Mouse (Mus musculus): ENCODE data around the gene Arfrp1. TPM values are rescaled to one million over a fixed set of nuclear protein-coding genes. Genes with fewer than 3 reads are reported as not detected.

The Arfrp1 gene
- total and polyA plus RNA-seq, 2 experiments from 2014 or later, result 24.0 to 73.0 TPM

- DNase-seq (no peak), ATAC-seq (no peak)
- Histone ChIP-seq H3K4me1 (ENCODE audit: insufficient read depth) (no peaks in the 10 kb centered on the region), H3K27ac (ENCODE audit: low read depth, low read length) (no peak overlapping the region), H3K4me2 (ENCODE audit: low read depth) (no peak overlapping the region), H3K4me3 (ENCODE audit: low read depth, low read length) (no peak overlapping the region), H3K27me3 (ENCODE audit: insufficient read depth, low read length) (no peaks in the 10 kb centered on the region), H3K9ac (no peak overlapping the region), H3K9me3 (ENCODE audit: low read length) (no peaks in the 10 kb centered on the region), H3K36me3 (ENCODE audit: insufficient read depth) (no peaks in the 10 kb centered on the region)
- WGBS, result 50% methylated on average over 5 of the region's 5 CpGs
- TF ChIP-seq CTCF (IDR thresholded peaks at IDR 0.05; ENCODE audit: low read depth), result no peak
Measured at GRCm38 (mm10) chr2:181397207-181397761, 32.1 kb upstream of the Arfrp1 start.

DNA sequence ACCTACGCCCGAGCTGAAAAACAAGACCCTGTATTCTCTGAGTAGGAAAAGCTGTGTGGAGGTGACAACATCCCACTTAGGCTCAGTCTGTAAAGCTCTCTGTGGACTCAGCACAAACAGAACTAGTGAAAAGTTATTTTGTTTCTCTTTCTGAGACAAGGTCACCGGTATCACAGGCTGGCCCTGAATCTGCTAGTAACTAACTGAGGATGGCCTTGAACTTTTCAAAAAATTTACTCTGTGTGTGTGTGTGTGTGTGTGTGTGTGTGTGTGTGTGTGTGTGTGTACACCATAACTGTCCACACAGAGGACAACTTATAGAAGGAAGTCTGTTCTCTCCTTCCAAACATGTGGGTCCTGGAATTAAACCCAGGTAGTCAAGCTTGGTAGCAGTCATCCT lies 28.9 kb upstream of the Arfrp1 start:
- H3K27ac ChIP-seq (ENCODE audit: low read depth, low read length), result no peak overlapping the region
- no peak overlapping the region for H3K4me3 ChIP-seq (ENCODE audit: low read depth, low read length)
- no peak for TF ChIP-seq CTCF (IDR thresholded peaks at IDR 0.05; ENCODE audit: low read depth)
- H3K9ac ChIP-seq, result no peak overlapping the region
- H3K36me3 ChIP-seq (ENCODE audit: insufficient read depth), result 0 out of 2 replicates have a peak, but pooled peaks cover 13% of the 10 kb centered on the region
- no peak overlapping the region for H3K4me2 ChIP-seq (ENCODE audit: low read depth)
- WGBS, result 95% methylated on average over 3 of the region's 3 CpGs
- DNase-seq (no peak), ATAC-seq (no peak)
- H3K27me3 ChIP-seq (ENCODE audit: insufficient read depth, low read length), result no peaks in the 10 kb centered on the region
- no peaks in the 10 kb centered on the region for H3K9me3 ChIP-seq (ENCODE audit: low read length)
- no peaks in the 10 kb centered on the region for H3K4me1 ChIP-seq (ENCODE audit: insufficient read depth)

GRCm38 (mm10) chr2:181392600-181393213 lies 27.5 kb upstream of the Arfrp1 start:
- Histone ChIP-seq H3K4me3 (ENCODE audit: low read depth, low read length) (no peak overlapping the region), H3K27me3 (ENCODE audit: insufficient read depth, low read length) (no peaks in the 10 kb centered on the region), H3K36me3 (ENCODE audit: insufficient read depth) (0 out of 2 replicates have a peak, but pooled peaks cover 13% of the 10 kb centered on the region), H3K4me1 (ENCODE audit: insufficient read depth) (no peaks in the 10 kb centered on the region), H3K27ac (ENCODE audit: low read depth, low read length) (no peak overlapping the region), H3K9ac (no peak overlapping the region), H3K4me2 (ENCODE audit: low read depth) (no peak overlapping the region), H3K9me3 (ENCODE audit: low read length) (no peaks in the 10 kb centered on the region)
- TF ChIP-seq CTCF (IDR thresholded peaks at IDR 0.05; ENCODE audit: low read depth), result peak; percentile 93
- ATAC-seq (peak; percentile 93), DNase-seq (peak; percentile 91)
- WGBS, result 31% methylated on average over 4 of the region's 4 CpGs

- Histone ChIP-seq H3K36me3 (ENCODE audit: insufficient read depth) (0 out of 2 replicates have a peak, but pooled peaks cover 19% of the 10 kb centered on the region), H3K9ac (no peak overlapping the region), H3K27me3 (ENCODE audit: insufficient read depth, low read length) (no peaks in the 10 kb centered on the region), H3K9me3 (ENCODE audit: low read length) (no peaks in the 10 kb centered on the region), H3K27ac (ENCODE audit: low read depth, low read length) (no peak overlapping the region), H3K4me1 (ENCODE audit: insufficient read depth) (no peaks in the 10 kb centered on the region), H3K4me2 (ENCODE audit: low read depth) (no peak overlapping the region), H3K4me3 (ENCODE audit: low read depth, low read length) (no peak overlapping the region)
- 76% methylated on average over 2 of the region's 2 CpGs for WGBS
- DNase-seq (no peak), ATAC-seq (no peak)
- no peak for TF ChIP-seq CTCF (IDR thresholded peaks at IDR 0.05; ENCODE audit: low read depth)
Measured at GRCm38 (mm10) chr2:181391541-181391940, 26.3 kb upstream of the Arfrp1 start.

GRCm38 (mm10) chr2:181391022-181391421 lies 25.8 kb upstream of the Arfrp1 start:
- no peak overlapping the region for H3K4me2 ChIP-seq (ENCODE audit: low read depth)
- H3K36me3 ChIP-seq (ENCODE audit: insufficient read depth), result 0 out of 2 replicates have a peak, but pooled peaks cover 19% of the 10 kb centered on the region
- no peaks in the 10 kb centered on the region for H3K4me1 ChIP-seq (ENCODE audit: insufficient read depth)
- no peak for DNase-seq
- H3K4me3 ChIP-seq (ENCODE audit: low read depth, low read length), result no peak overlapping the region
- no peak for TF ChIP-seq CTCF (IDR thresholded peaks at IDR 0.05; ENCODE audit: low read depth)
- H3K27me3 ChIP-seq (ENCODE audit: insufficient read depth, low read length), result no peaks in the 10 kb centered on the region
- 88% methylated on average over 15 of the region's 15 CpGs for WGBS
- no peak overlapping the region for H3K9ac ChIP-seq
- no peak for ATAC-seq
- H3K9me3 ChIP-seq (ENCODE audit: low read length), result no peaks in the 10 kb centered on the region
- no peak overlapping the region for H3K27ac ChIP-seq (ENCODE audit: low read depth, low read length)

DNA sequence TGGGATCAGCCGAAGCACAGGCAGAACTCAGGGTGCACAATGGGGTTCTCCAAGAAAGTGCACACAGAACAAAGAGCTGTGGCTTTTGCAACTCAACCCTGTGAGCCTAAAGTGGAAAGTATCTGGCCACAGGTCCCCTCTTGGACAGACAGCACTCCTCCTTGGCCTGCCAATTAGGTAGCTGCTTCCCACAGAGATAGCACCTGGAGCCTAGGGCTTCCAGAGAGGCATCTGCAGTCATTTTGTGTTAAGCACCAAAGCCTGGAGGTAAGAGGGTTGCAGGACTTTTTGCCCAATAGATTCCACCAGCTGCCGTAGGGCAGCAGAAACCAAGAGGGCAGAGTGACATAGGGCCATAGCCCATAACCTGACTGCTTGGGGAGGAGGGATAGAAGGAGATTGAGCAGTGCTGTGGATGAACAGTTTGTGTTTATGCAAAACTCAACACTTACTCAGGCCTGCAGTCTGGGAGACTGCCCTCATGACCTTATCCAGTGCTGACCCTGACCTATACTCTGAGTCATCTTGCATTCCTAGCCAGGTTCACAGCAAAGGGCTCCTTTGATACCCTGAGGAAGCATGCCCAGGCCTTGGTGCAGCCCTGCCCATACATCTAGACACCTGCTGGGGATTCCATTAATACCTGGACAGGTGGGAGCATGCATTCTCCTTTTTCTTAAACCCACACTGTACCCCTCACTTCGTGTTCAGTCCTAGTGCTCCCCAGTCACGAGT lies 25.1 kb upstream of the Arfrp1 start:
- 76% methylated on average over 4 of the region's 4 CpGs for WGBS
- H3K27ac ChIP-seq (ENCODE audit: low read depth, low read length), result no peak overlapping the region
- H3K4me2 ChIP-seq (ENCODE audit: low read depth), result no peak overlapping the region
- 0 out of 2 replicates have a peak, but pooled peaks cover 19% of the 10 kb centered on the region for H3K36me3 ChIP-seq (ENCODE audit: insufficient read depth)
- no peak for TF ChIP-seq CTCF (IDR thresholded peaks at IDR 0.05; ENCODE audit: low read depth)
- DNase-seq (no peak), ATAC-seq (no peak)
- H3K4me1 ChIP-seq (ENCODE audit: insufficient read depth), result no peaks in the 10 kb centered on the region
- H3K9me3 ChIP-seq (ENCODE audit: low read length), result no peaks in the 10 kb centered on the region
- no peaks in the 10 kb centered on the region for H3K27me3 ChIP-seq (ENCODE audit: insufficient read depth, low read length)
- no peak overlapping the region for H3K4me3 ChIP-seq (ENCODE audit: low read depth, low read length)
- H3K9ac ChIP-seq, result no peak overlapping the region

DNA sequence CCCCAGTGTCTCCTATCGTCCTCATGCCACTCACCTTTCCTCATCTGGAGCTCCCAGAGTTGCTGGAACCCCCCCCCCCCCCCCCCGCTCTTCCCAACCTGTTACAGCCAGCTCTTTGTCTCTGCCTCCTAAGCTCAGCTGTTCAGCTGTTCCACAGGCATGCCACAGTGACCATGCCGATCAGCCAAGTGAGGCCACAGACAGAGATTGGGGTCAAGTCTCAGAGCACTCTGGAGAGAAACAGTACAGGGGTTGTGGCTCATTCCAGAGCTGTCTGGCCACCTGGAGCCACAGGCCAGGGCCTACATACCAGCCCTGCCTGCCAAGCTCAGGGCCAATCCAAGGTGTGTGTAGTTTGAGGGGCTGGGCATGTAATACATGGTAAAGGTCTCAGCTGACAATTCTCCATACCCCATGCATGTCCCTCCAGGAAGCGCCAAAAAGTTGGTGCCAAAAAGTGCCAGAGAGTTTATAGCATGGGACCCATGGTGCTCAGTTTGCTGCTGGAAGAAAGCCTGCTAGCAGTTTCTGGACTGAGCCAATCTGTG lies 21.5 kb upstream of the Arfrp1 start:
- Histone ChIP-seq H3K36me3 (ENCODE audit: insufficient read depth) (peaks cover 40% of the 10 kb centered on the region), H3K4me3 (ENCODE audit: low read depth, low read length) (no peak overlapping the region), H3K9me3 (ENCODE audit: low read length) (no peaks in the 10 kb centered on the region), H3K27me3 (ENCODE audit: insufficient read depth, low read length) (no peaks in the 10 kb centered on the region), H3K4me2 (ENCODE audit: low read depth) (no peak overlapping the region), H3K4me1 (ENCODE audit: insufficient read depth) (no peaks in the 10 kb centered on the region), H3K27ac (ENCODE audit: low read depth, low read length) (no peak overlapping the region), H3K9ac (no peak overlapping the region)
- WGBS, result 81% methylated on average over 4 of the region's 4 CpGs
- ATAC-seq, result no peak
- DNase-seq, result no peak
- TF ChIP-seq CTCF (IDR thresholded peaks at IDR 0.05; ENCODE audit: low read depth), result no peak

All from forebrain, postnatal 0 days (tissue).